Mouse (Mus musculus) cerebellum, adult 2 months (tissue): Measurements from ENCODE around the gene Usp48.

ENCODE experiments used
- CTCF ChIP-seq: fragments of 200-500 bp; IDR thresholded peaks from 2 replicates; pipeline ENCODE4 v1.5.1; 2011; ENCODE audit warnings: low read depth, mild to moderate bottlenecking, control low read depth, low read length, moderate library complexity, borderline replicate concordance; ENCODE audit not compliant: insufficient read depth
- POLR2A ChIP-seq: fragments of 200-500 bp; IDR thresholded peaks from 2 replicates; pipeline ENCODE4 v1.6.1; 2011; ENCODE audit warnings: low read length, control low read depth, borderline replicate concordance; ENCODE audit not compliant: insufficient read depth

DNA sequence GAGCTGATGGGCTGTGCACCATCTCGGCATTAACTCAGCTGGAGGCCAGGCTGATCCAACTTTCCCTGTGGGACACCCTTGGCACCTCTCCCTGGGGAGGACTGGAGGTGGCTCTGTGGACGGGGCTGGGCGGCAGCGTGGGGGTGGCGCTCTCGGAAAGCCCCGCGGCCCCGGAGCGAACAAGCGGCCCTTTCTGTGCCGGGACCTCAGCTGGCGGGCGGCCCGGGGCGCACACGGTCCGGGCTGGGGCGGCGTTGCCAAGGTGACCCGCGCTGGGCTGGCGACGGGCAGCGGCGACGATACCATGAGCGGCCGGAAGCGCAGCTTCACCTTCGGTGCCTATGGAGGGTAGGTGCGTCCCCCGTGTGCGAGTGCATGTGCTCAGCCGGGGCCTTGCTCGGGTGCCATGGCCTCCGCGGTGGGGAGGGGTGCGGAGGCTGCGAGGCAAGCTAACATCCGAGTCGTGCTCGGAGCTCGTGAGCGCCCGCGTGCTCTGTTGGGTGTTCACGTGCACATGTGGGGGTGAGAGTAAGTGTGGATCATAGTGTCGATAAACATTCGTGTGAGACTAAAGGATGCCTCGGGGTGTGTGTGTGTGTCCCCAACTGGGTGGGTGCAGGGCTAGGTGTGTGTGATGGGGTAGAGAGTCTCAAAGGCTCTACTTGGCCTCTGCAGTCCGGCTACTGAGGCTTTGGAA lies 88.0 kb downstream of the Usp48 start:
- no peak for TF ChIP-seq CTCF
- no peak for TF ChIP-seq POLR2A
